Mouse (Mus musculus) kidney, postnatal 4 days (tissue): Measurements from ENCODE around the gene Dnah3.

ENCODE experiments used
- DNase-seq, 2 experiments: peaks; one replicate each; pipeline ENCODE4 v3.0.0; 2021; ENCODE audit warnings: mixed read lengths in 2 of 2

Dnah3 gene

GRCm38 (mm10) chr7:120095180-120095579 is at the start of gene Dnah3:
Gene Dnah3, minus strand, starts transcription at chr7:120095280.
- DNase-seq: no peak

GRCm38 (mm10) chr7:120142743-120143142 is 47.7 kb upstream of the Dnah3 start:
- no peak for DNase-seq

- DNase-seq: no peak
These were observed 33.9 kb upstream of the Dnah3 start for GRCm38 (mm10) chr7:120128951-120129350.

GRCm38 (mm10) chr7:120127686-120128059 is 32.6 kb upstream of the Dnah3 start:
- DNase-seq: peak; percentile 8 to 24

GRCm38 (mm10) chr7:120126976-120127685 is 32.1 kb upstream of the Dnah3 start:
- DNase-seq: no peak

GRCm38 (mm10) chr7:120124844-120125243 is 29.8 kb upstream of the Dnah3 start:
- peak; percentile 73 to 83 for DNase-seq

- DNase-seq: no peak
These were observed 28.7 kb upstream of the Dnah3 start for GRCm38 (mm10) chr7:120123776-120124175.

GRCm38 (mm10) chr7:120117529-120117928 is 22.4 kb upstream of the Dnah3 start:
- no peak for DNase-seq

GRCm38 (mm10) chr7:120116976-120117375 is 21.9 kb upstream of the Dnah3 start:
- no peak for DNase-seq

GRCm38 (mm10) chr7:120109676-120110075 is 14.6 kb upstream of the Dnah3 start:
- DNase-seq: no peak

- no peak for DNase-seq
These were observed 11.3 kb upstream of the Dnah3 start for GRCm38 (mm10) chr7:120106356-120106755.

- peak in 1 of 2 experiments; percentile 25 for DNase-seq
These were observed 9.9 kb upstream of the Dnah3 start for GRCm38 (mm10) chr7:120104975-120105374.

- DNase-seq: peak; percentile 45 to 64
These were observed 8.0 kb upstream of the Dnah3 start for GRCm38 (mm10) chr7:120103019-120103567.

GRCm38 (mm10) chr7:120102164-120102972 is 7.3 kb upstream of the Dnah3 start, which contains the start of gene Tmem159:
Gene Tmem159, plus strand, starts transcription at chr7:120102353.
- peak; percentile 97 for DNase-seq

- DNase-seq: peak; percentile 86 to 89
These were observed 3.3 kb upstream of the Dnah3 start for GRCm38 (mm10) chr7:120098403-120098802.

GRCm38 (mm10) chr7:120097845-120098244 is 2.8 kb upstream of the Dnah3 start:
- DNase-seq: peak; percentile 71 to 76

GRCm38 (mm10) chr7:120094216-120094615 is 864 bp downstream of the Dnah3 start:
- no peak for DNase-seq

GRCm38 (mm10) chr7:120093033-120093432 is 2.0 kb downstream of the Dnah3 start:
- no peak for DNase-seq

GRCm38 (mm10) chr7:120080177-120080576 is 14.9 kb downstream of the Dnah3 start:
- no peak for DNase-seq

GRCm38 (mm10) chr7:120069164-120069563 is 25.9 kb downstream of the Dnah3 start:
- DNase-seq: no peak

- no peak for DNase-seq
These were observed 27.0 kb downstream of the Dnah3 start for GRCm38 (mm10) chr7:120068114-120068513.

- DNase-seq: no peak
These were observed 31.0 kb downstream of the Dnah3 start for GRCm38 (mm10) chr7:120064045-120064444.

GRCm38 (mm10) chr7:120055479-120055878 is 39.6 kb downstream of the Dnah3 start:
- no peak for DNase-seq

GRCm38 (mm10) chr7:120054016-120054415 is 41.1 kb downstream of the Dnah3 start:
- DNase-seq: no peak
